Mouse (Mus musculus) gastrocnemius, adult 2 months (tissue): ENCODE data around the gene Ncmap. TPM values are rescaled to one million over a fixed set of nuclear protein-coding genes. Genes with fewer than 3 reads are reported as not detected.

Experiments used
- DNase-seq: peaks from one replicate; pipeline ENCODE4 v3.0.0; 2022
- H3K27ac ChIP-seq: fragments of 200-600 bp; 2 replicates; pipeline ENCODE4 v1.8.1; 2022; ENCODE audit warnings: mild to moderate bottlenecking
- H3K4me3 ChIP-seq: fragments of 200-600 bp; 2 replicates; pipeline ENCODE4 v1.8.1; 2022; ENCODE audit warnings: mild to moderate bottlenecking, moderate library complexity
- CTCF ChIP-seq: fragments of 200-600 bp; IDR thresholded peaks from 2 replicates; pipeline ENCODE4 v1.8.1; 2022; ENCODE audit warnings: antibody characterized with exemption, mild to moderate bottlenecking, moderate library complexity
- intact Hi-C: fragments of 180-260 bp; cut with DNase I; formaldehyde crosslinking; loops from one replicate; pipeline ENCODE4 v1.15.1; 2025
- total RNA-seq, 2 experiments: library from RNA; stranded (reverse); gene quantifications; 2 replicates each; pipeline ENCODE4 v1.2.3; 2021

The Ncmap gene
- total RNA-seq, 2 experiments from 2014 or later = 1.5 TPM

DNA sequence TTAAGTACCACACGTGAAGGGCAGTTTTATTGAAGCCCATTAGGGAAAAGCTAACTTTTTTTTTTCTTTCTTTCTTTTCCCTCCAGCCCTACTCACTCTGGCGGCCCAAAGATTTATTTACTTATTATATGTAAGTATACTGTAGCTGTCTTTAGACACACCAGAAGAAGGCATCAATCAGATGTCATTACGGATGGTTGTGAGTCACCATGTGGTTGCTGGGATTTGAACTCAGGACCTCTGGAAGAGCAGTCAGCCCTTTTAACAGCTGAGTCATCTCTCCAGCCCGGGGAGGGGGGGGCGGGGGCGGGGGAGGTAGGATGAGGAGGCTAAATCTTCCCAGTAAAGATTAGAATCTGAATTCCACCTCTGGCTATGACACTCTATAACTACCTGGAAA lies 4.6 kb downstream of the Ncmap start:
- intact Hi-C loops = no loop called here
- no peak for DNase-seq
- no peak for TF ChIP-seq CTCF
- Histone ChIP-seq H3K27ac (no peak overlapping the region), H3K4me3 (no peak overlapping the region)

- no peak overlapping the region for H3K4me3 ChIP-seq
- DNase-seq = no peak
- no peak overlapping the region for H3K27ac ChIP-seq
- intact Hi-C loops = no loop called here
- TF ChIP-seq CTCF = no peak
These were observed 5.2 kb downstream of the Ncmap start for GRCm38 (mm10) chr4:135392801-135393200.

- H3K4me3 ChIP-seq = no peak overlapping the region
- H3K27ac ChIP-seq = no peak overlapping the region
- no peak for TF ChIP-seq CTCF
- intact Hi-C loops = no loop called here
- no peak for DNase-seq
These were observed 7.0 kb downstream of the Ncmap start for GRCm38 (mm10) chr4:135391014-135391413.

- TF ChIP-seq CTCF = no peak
- Histone ChIP-seq H3K4me3 (no peak overlapping the region), H3K27ac (no peak overlapping the region)
- no peak for DNase-seq
- intact Hi-C loops = no loop called here
These were observed 12.4 kb downstream of the Ncmap start for GRCm38 (mm10) chr4:135385614-135386013.

- Histone ChIP-seq H3K4me3 (no peak overlapping the region), H3K27ac (no peak overlapping the region)
- TF ChIP-seq CTCF = peak; percentile 93
- intact Hi-C loops = no loop called here
- DNase-seq = peak; percentile 73
These were observed 15.7 kb downstream of the Ncmap start for GRCm38 (mm10) chr4:135382316-135382715.

DNA sequence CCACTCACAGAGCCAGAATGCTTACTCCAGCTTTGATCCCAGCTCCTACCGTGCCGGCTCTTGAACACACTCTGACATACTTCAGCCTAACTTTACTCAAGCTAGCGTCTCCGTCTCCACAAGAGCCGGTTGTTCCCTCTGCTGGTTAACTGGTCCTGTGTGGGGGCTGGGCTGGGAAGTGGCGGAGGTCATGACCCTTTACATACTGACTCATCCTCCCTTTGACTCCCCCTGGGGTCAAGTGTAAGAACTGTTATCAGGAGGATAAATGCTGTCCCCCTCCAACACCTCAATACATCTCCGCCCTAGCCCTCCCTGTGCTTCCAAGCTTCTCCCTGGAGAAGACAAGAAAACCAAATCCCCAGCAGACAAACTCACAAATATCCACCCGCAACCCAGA lies 16.7 kb downstream of the Ncmap start:
- H3K4me3 ChIP-seq = no peak overlapping the region
- no peak overlapping the region for H3K27ac ChIP-seq
- intact Hi-C loops = no loop called here
- no peak for DNase-seq
- TF ChIP-seq CTCF = no peak

DNA sequence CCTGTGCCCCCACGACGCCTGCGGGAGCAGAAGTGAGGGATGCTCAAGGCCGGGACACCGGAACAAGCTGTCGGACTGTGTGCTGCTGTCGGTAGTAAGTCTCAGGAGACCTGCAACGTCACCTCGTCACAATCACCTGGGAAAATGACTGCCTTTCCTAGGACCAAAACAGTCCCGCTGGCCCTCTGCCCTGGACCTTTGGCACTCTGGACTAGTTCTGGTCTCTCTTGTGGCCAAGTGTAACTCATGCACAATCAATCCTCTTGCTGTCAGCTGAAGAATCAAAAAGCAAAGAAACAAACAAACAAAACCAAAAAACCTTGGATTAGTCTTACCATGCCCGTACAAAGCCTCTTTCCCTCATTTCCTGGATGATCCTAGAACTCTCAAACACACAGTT lies 20.8 kb downstream of the Ncmap start:
- Histone ChIP-seq H3K4me3 (no peak overlapping the region), H3K27ac (no peak overlapping the region)
- intact Hi-C loops = no loop called here
- DNase-seq = no peak
- no peak for TF ChIP-seq CTCF

DNA sequence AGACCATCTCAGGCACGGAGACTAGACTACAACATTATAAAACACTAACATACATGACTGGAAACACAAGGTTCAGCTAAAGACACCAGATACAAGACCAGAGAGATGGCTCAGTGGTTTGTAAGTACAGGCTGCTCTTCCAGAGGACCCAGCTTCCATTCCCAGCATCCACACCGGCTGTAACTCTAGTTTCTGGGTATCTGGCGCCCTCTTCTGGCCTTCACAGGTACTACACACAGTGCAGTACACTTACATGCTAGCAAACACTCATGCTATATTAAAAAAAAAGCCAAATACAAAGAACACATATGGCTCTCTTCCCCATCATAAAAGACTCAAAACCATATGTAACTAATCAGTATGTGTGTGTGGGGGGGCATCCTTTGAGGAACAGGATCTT lies 22.6 kb downstream of the Ncmap start:
- peak; percentile 43 for TF ChIP-seq CTCF
- no peak overlapping the region for H3K4me3 ChIP-seq
- H3K27ac ChIP-seq = no peak overlapping the region
- intact Hi-C loops = no loop called here
- no peak for DNase-seq

GRCm38 (mm10) chr4:135373299-135373698 lies 24.7 kb downstream of the Ncmap start:
- no peak for DNase-seq
- Histone ChIP-seq H3K27ac (no peak overlapping the region), H3K4me3 (no peak overlapping the region)
- intact Hi-C loops = no loop called here
- no peak; the same call in 1 of the 2 replicates for TF ChIP-seq CTCF

GRCm38 (mm10) chr4:135370372-135370771 lies 27.7 kb downstream of the Ncmap start:
- intact Hi-C loops = no loop called here
- no peak for DNase-seq
- Histone ChIP-seq H3K4me3 (no peak overlapping the region), H3K27ac (no peak overlapping the region)
- TF ChIP-seq CTCF = no peak

- no peak overlapping the region for H3K27ac ChIP-seq
- no peak for TF ChIP-seq CTCF
- no peak for DNase-seq
- intact Hi-C loops = no loop called here
- no peak overlapping the region for H3K4me3 ChIP-seq
These were observed 35.2 kb downstream of the Ncmap start for GRCm38 (mm10) chr4:135362828-135363227.

GRCm38 (mm10) chr4:135361722-135362121 lies 36.3 kb downstream of the Ncmap start:
- DNase-seq = no peak
- no peak overlapping the region for H3K4me3 ChIP-seq
- intact Hi-C loops = no loop called here
- TF ChIP-seq CTCF = no peak
- no peak overlapping the region for H3K27ac ChIP-seq

GRCm38 (mm10) chr4:135358736-135359135 lies 39.3 kb downstream of the Ncmap start:
- Histone ChIP-seq H3K27ac (no peak overlapping the region), H3K4me3 (no peak overlapping the region)
- TF ChIP-seq CTCF = peak; percentile 75
- no peak for DNase-seq
- intact Hi-C loops = loop anchor here (5.0 kb wide), 1 partner anchor 54 kb away; no protein-coding TSS in a partner anchor

- no peak for TF ChIP-seq CTCF
- intact Hi-C loops = loop anchor here (5.0 kb wide), 1 partner anchor 55 kb away; no protein-coding TSS in a partner anchor
- Histone ChIP-seq H3K27ac (no peak overlapping the region), H3K4me3 (no peak overlapping the region)
- DNase-seq = no peak
These were observed 40.7 kb downstream of the Ncmap start for GRCm38 (mm10) chr4:135357221-135357920.
